Mouse (Mus musculus) cerebral cortex, adult 2 months (tissue): ENCODE results near the gene Gm6367.

Experiments used
- WGBS: fragments of 180-500 bp; shearing (Covaris S2); methylation state at CpG from one replicate; pipeline ENCODE4 v1.1.7; 2018; 5-methylcytosine and 5-hydroxymethylcytosine counted together

Gene Gm6367

DNA sequence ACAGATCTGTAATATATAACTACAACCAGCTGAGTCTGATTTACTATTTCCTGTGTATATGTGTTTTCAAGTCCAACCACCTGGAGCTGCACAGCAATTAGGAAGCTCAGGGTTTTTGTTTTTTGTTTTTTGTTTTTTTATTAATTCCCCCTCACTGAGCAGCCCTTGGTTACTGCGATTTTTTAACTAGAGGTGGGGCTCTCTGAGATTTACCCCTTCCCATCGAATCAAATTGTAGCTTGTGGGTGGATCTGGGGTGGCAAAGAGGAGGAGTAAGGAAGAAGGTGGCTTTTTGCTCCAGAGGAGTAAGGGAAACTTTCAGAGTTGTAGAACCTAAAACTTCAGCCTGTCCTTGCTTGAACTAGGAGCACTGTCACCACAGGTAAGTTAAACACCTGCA, at the start of gene Gm6367:
TSS of gene Gm6367 (plus strand) at position 301 of the 400 bp plus-strand sequence.
- no CpG with 5 or more reads among the region's 2 CpGs for whole genome bisulfite sequencing
